ENCODE assay signal across 8 mouse cellular contexts in genomic region chr5:95949946-95950701, GRCm38 (mm10). TPM values are rescaled to one million over a fixed set of nuclear protein-coding genes. Genes with fewer than 3 reads are reported as not detected.
DNase-seq lines count a peak whose midpoint lies in the region; ATAC-seq and TF ChIP-seq lines count a peak whose summit lies in the region.

No protein-coding gene starts in this region.

- H3K4me2 ChIP-seq in kidney, postnatal 0 days (ENCODE audit: low read length) = no peak overlapping the region

- H3K4me3 ChIP-seq in kidney, postnatal 0 days (replicated peaks; ENCODE audit: low read depth, low read length) = no peak overlapping the region

- no peak overlapping the region for H3K27ac ChIP-seq in kidney, postnatal 0 days

- peak; percentile 49 for DNase-seq in CD4-positive, CD25-positive, alpha-beta regulatory T cell, adult 2 months (ENCODE audit: low read depth, low spot score)
- peak; percentile 49 for DNase-seq in A20 (ENCODE audit: low read depth, low spot score)
- DNase-seq in c-Kit-negative CD71-positive TER-119-positive erythroid progenitor cells, embryonic 14.5 days (ENCODE audit: low read depth, low spot score) = peak; percentile 3
- peak; percentile 38 to 42 for DNase-seq in frontal cortex, postnatal 25 days (ENCODE audit: low spot score in 2 of 2)
- peak; percentile 76 for DNase-seq in kidney, postnatal 0 days (ENCODE audit: low spot score)
- peak; percentile 72 for DNase-seq in lung, postnatal 36 days
- peak; percentile 36 for DNase-seq in splenic B cell, adult 2 months (ENCODE audit: low read depth, low spot score)

- 22% methylated on average over 19 of the region's 19 CpGs for WGBS in kidney, postnatal 0 days

- H3K36me3 ChIP-seq in kidney, postnatal 0 days (ENCODE audit: insufficient read depth, low read length) = no peaks in the 10 kb centered on the region
- H3K36me3 ChIP-seq in splenic B cell, adult 2 months (ENCODE audit: control insufficient read depth, insufficient read depth, low read length, poor library complexity, severe bottlenecking) = no peaks in the 10 kb centered on the region

- TF ChIP-seq CTCF in kidney, postnatal 0 days (IDR thresholded peaks at IDR 0.05; ENCODE audit: low read depth) = peak; percentile 75

- no peaks in the 10 kb centered on the region for H3K9me3 ChIP-seq in kidney, postnatal 0 days (replicated peaks; ENCODE audit: low read length)

- H3K4me1 ChIP-seq in kidney, postnatal 0 days (replicated peaks; ENCODE audit: insufficient read depth, low read length) = no peaks in the 10 kb centered on the region

- H3K9ac ChIP-seq in kidney, postnatal 0 days (ENCODE audit: low read depth, low read length) = no peak overlapping the region

- no peaks in the 10 kb centered on the region for H3K27me3 ChIP-seq in kidney, postnatal 0 days (ENCODE audit: insufficient read depth, low read length)
- H3K27me3 ChIP-seq in splenic B cell, adult 2 months (ENCODE audit: control insufficient read depth, insufficient read depth, low read length, poor library complexity, severe bottlenecking) = no peaks in the 10 kb centered on the region

- ATAC-seq in CD4-positive, CD25-positive, alpha-beta regulatory T cell, adult 4 months = no peak
- ATAC-seq in kidney, postnatal 0 days (replicated peaks; ENCODE audit: low FRiP score, low read depth) = no peak

RNA-seq across cellular contexts. Expression of gene Cxcl13, which starts 6.6 kb away (rescaled TPM):
- not detected for polyA plus RNA-seq in CD4-positive, CD25-positive, alpha-beta regulatory T cell, adult 4 months (2017; shearing (Covaris generic))
- 4.9 and 6.0 TPM in 2 replicates for polyA plus RNA-seq in kidney, postnatal 0 days (2015; fragmentation: Nextera tagmentation; extraction: Ambion mirVana)

Comparison
In these comparisons a context has a peak if more than half of its experiments do, and no peak if none do; other contexts are left out.
1. DNase-seq: peak in every context shown above with its lines; median percentile 76 in kidney, postnatal 0 days; 72 in lung, postnatal 36 days; 49 in CD4-positive, CD25-positive, alpha-beta regulatory T cell, adult 2 months; 49 in A20; 40 in frontal cortex, postnatal 25 days; 36 in splenic B cell, adult 2 months; 3 in c-Kit-negative CD71-positive TER-119-positive erythroid progenitor cells, embryonic 14.5 days.